Mouse (Mus musculus): ENCODE measurements at regions not wholly inside any gene's neighbourhood (a gene's known extent, or its start where the extent isn't known, plus 50 kb on each side); places are given as distances from the start of the nearest gene placed in this dataset.

GRCm38 (mm10) chr9:97189646-97190045 lies 78.7 kb upstream of the Slc25a36 start:
- no peak for TF ChIP-seq CTCF (IDR thresholded peaks at IDR 0.05; ENCODE audit: low read depth)
- no peak for TF ChIP-seq EP300 (IDR thresholded peaks at IDR 0.05; ENCODE audit: low read depth)
